Mouse (Mus musculus) kidney, postnatal 14 days (tissue): Measurements from ENCODE around the gene Psmd12.
A peak's percentile ranks its signal among the peaks of the same experiment; 100 is the strongest.

ENCODE experiments used
- DNase-seq: peaks from one replicate; pipeline ENCODE4 v3.0.0; 2022; ENCODE audit warnings: mixed read lengths

Psmd12 gene

GRCm38 (mm10) chr11:107479053-107479861 is at the start of gene Psmd12:
Gene Psmd12 (plus strand): TSS chr11:107479484.
- peak; percentile 97 for DNase-seq

- DNase-seq: peak; percentile 49
These were observed 47.9 kb upstream of the Psmd12 start for GRCm38 (mm10) chr11:107431197-107431965.

GRCm38 (mm10) chr11:107435776-107436449 is 43.4 kb upstream of the Psmd12 start:
- no peak for DNase-seq

- DNase-seq: no peak
These were observed 41.6 kb upstream of the Psmd12 start for GRCm38 (mm10) chr11:107437723-107438122.

GRCm38 (mm10) chr11:107438140-107438539 is 41.1 kb upstream of the Psmd12 start:
- DNase-seq: no peak

GRCm38 (mm10) chr11:107441050-107441449 is 38.2 kb upstream of the Psmd12 start:
- no peak for DNase-seq

GRCm38 (mm10) chr11:107443121-107444095 is 35.9 kb upstream of the Psmd12 start:
- no peak for DNase-seq

- no peak for DNase-seq
These were observed 33.6 kb upstream of the Psmd12 start for GRCm38 (mm10) chr11:107445683-107446082.

- no peak for DNase-seq
These were observed 32.6 kb upstream of the Psmd12 start for GRCm38 (mm10) chr11:107446650-107447049.

GRCm38 (mm10) chr11:107447349-107447748 is 31.9 kb upstream of the Psmd12 start:
- no peak for DNase-seq

GRCm38 (mm10) chr11:107447915-107448314 is 31.4 kb upstream of the Psmd12 start:
- DNase-seq: no peak

GRCm38 (mm10) chr11:107449169-107449910 is 29.9 kb upstream of the Psmd12 start:
- DNase-seq: no peak

GRCm38 (mm10) chr11:107450097-107450496 is 29.2 kb upstream of the Psmd12 start:
- peak; percentile 61 for DNase-seq

GRCm38 (mm10) chr11:107451106-107451505 is 28.2 kb upstream of the Psmd12 start:
- peak; percentile 79 for DNase-seq

GRCm38 (mm10) chr11:107452053-107452452 is 27.2 kb upstream of the Psmd12 start:
- DNase-seq: no peak

- no peak for DNase-seq
These were observed 24.5 kb upstream of the Psmd12 start for GRCm38 (mm10) chr11:107454546-107455462.

GRCm38 (mm10) chr11:107457282-107457681 is 22.0 kb upstream of the Psmd12 start:
- DNase-seq: no peak

- DNase-seq: no peak
These were observed 21.0 kb upstream of the Psmd12 start for GRCm38 (mm10) chr11:107458286-107458685.

- DNase-seq: no peak
These were observed 20.3 kb upstream of the Psmd12 start for GRCm38 (mm10) chr11:107458986-107459385.

GRCm38 (mm10) chr11:107459828-107460227 is 19.5 kb upstream of the Psmd12 start:
- no peak for DNase-seq
